Mouse (Mus musculus) lung, adult 2 months (tissue): ENCODE data around the gene Olfr983. TPM values are rescaled to one million over a fixed set of nuclear protein-coding genes. Genes with fewer than 3 reads are reported as not detected.

ENCODE experiments used
- DNase-seq: peaks from one replicate; pipeline ENCODE4 v3.0.0; 2022
- H3K4me1 ChIP-seq: fragments of 200-500 bp; 2 replicates; pipeline ENCODE4 v1.6.1; 2011; ENCODE audit warnings: low read length; ENCODE audit not compliant: control insufficient read depth, insufficient read depth
- H3K4me3 ChIP-seq: fragments of 200-500 bp; replicated peaks from 2 replicates; pipeline ENCODE3; 2011; ENCODE audit warnings: low read depth, mild to moderate bottlenecking, control low read depth, low read length; ENCODE audit errors: extremely low read depth
- CTCF ChIP-seq: fragments of 200-500 bp; IDR thresholded peaks from 2 replicates; pipeline ENCODE4 v1.5.1; 2011; ENCODE audit warnings: mild to moderate bottlenecking, low read length, control low read depth; ENCODE audit not compliant: insufficient read depth
- POLR2A ChIP-seq: fragments of 200-500 bp; IDR thresholded peaks from 2 replicates; pipeline ENCODE4 v1.6.1; 2011; ENCODE audit warnings: low read depth, mild to moderate bottlenecking, control low read depth, low read length, borderline replicate concordance; ENCODE audit errors: extremely low read depth
- WGBS: fragments of 180-500 bp; shearing (Covaris S2); methylation state at CpG from one replicate; pipeline ENCODE4 v1.1.7; 2018; 5-methylcytosine and 5-hydroxymethylcytosine counted together
- polyA plus RNA-seq: library from polyadenylated mRNA; depleted of rRNA; stranded (reverse); fragments of >200 nt; gene quantifications from 2 replicates; pipeline ENCODE4 v1.2.3, GENCODE M21; 2012; rRNA removed

The Olfr983 gene
- polyA plus RNA-seq, 1 experiment: not detected

DNA sequence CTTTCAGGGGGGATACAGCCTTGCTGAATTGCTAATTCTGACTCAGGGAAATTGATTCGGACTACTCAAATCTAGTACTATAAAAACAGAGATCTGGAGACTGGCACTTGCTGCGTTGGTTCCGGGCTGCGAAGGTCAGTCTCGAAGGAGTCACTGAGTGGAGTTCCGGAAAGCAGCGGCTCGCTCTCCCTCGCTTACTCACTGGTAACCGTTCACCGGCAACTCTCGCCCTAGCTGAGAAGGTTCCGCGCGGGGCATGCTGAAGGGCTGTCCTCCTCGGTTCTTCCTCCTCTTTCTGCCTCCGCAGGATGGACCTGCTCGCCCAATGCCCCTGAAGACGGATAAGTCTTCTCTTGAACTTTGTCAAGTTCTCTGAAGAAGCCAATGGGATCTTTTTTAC lies 43.3 kb downstream of the Olfr983 start:
- no peaks in the 10 kb centered on the region for H3K4me1 ChIP-seq
- H3K4me3 ChIP-seq: no peak overlapping the region
- TF ChIP-seq CTCF (no peak), POLR2A (no peak)
- no peak for DNase-seq
- WGBS: 90% methylated on average over 19 of the region's 19 CpGs

Other genes with a start within 250 kb of the Olfr983 start
- gene Olfr972, start 227.2 kb downstream of the Olfr983 start, polyA plus RNA-seq: not detected in 2 replicates
- gene Olfr229, start 186.3 kb downstream of the Olfr983 start, polyA plus RNA-seq: not detected in 2 replicates
- not detected in 2 replicates for gene Olfr974, start 156.1 kb downstream of the Olfr983 start, polyA plus RNA-seq
- 0.05 TPM in 1 of 2 replicates, not detected in the other for gene Olfr975, start 141.5 kb downstream of the Olfr983 start, polyA plus RNA-seq
- gene Olfr976, start 132.5 kb downstream of the Olfr983 start, polyA plus RNA-seq: not detected in 2 replicates
- gene Olfr978, start 101.5 kb downstream of the Olfr983 start, polyA plus RNA-seq: not detected in 2 replicates
- gene Olfr979, start 90.1 kb downstream of the Olfr983 start, polyA plus RNA-seq: not detected in 2 replicates
- not detected in 2 replicates for gene Olfr980, start 84.0 kb downstream of the Olfr983 start, polyA plus RNA-seq
- not detected in 2 replicates for gene Olfr981, start 72.1 kb downstream of the Olfr983 start, polyA plus RNA-seq
- gene Olfr982, start 19.8 kb downstream of the Olfr983 start, polyA plus RNA-seq: not detected in 2 replicates
- not detected in 2 replicates for gene Olfr984, start 20.6 kb upstream of the Olfr983 start, polyA plus RNA-seq
- not detected in 2 replicates for gene Olfr985, start 36.6 kb upstream of the Olfr983 start, polyA plus RNA-seq
- not detected in 2 replicates for gene Tmem225, start 54.5 kb upstream of the Olfr983 start, polyA plus RNA-seq
- not detected in 2 replicates for gene Olfr986, start 87.3 kb upstream of the Olfr983 start, polyA plus RNA-seq
- 0.65 and 1.1 TPM in 2 replicates for gene Zfp202, start 98.7 kb upstream of the Olfr983 start, polyA plus RNA-seq
- 23.6 and 33.2 TPM in 2 replicates for gene Scn3b, start 175.6 kb upstream of the Olfr983 start, polyA plus RNA-seq